ENCODE assay signal across 18 mouse cellular contexts in genomic region chr10:4375267-4375666, GRCm38 (mm10). TPM values are rescaled to one million over a fixed set of nuclear protein-coding genes. Genes with fewer than 3 reads are reported as not detected.
A peak's percentile ranks its signal among the peaks of the same experiment; 100 is the strongest.
DNase-seq lines count a peak whose midpoint lies in the region; ATAC-seq and TF ChIP-seq lines count a peak whose summit lies in the region.
"Had no signal": no experiment of that assay in that cellular context is flagged by ENCODE, and none has a peak within 500 bp of the region (broad histone marks: within the 10 kb centered on the region; RNA-seq: fewer than 3 reads in every experiment).

No protein-coding gene starts in this region.

- H3K4me1 ChIP-seq in forebrain, embryonic 11.5 days (replicated peaks; ENCODE audit: control insufficient read depth, insufficient read depth, low read length), result no peaks in the 10 kb centered on the region
- H3K4me1 ChIP-seq in forebrain, embryonic 15.5 days, result no peaks in the 10 kb centered on the region
- H3K4me1 ChIP-seq in kidney, embryonic 15.5 days, result peaks cover 23% of the 10 kb centered on the region
- H3K4me1 ChIP-seq in forebrain, embryonic 14.5 days (ENCODE audit: control insufficient read depth, insufficient read depth, low read length), result no peaks in the 10 kb centered on the region
- H3K4me1 ChIP-seq in lung, adult 2 months (ENCODE audit: control insufficient read depth, insufficient read depth, low read length), result no peaks in the 10 kb centered on the region; the same call in 1 of the 2 replicates

- no peak overlapping the region for H3K27ac ChIP-seq in forebrain, embryonic 11.5 days (ENCODE audit: low read depth, low read length)
- no peak overlapping the region for H3K27ac ChIP-seq in forebrain, embryonic 15.5 days (replicated peaks)
- peak overlapping the region; percentile 72; the same call in 1 of the 2 replicates for H3K27ac ChIP-seq in kidney, embryonic 15.5 days
- H3K27ac ChIP-seq in forebrain, embryonic 14.5 days (ENCODE audit: low read depth, low read length), result no peak overlapping the region
- H3K27ac ChIP-seq in layer of hippocampus, adult 2 months, result no peak overlapping the region
- H3K27ac ChIP-seq: hindbrain, embryonic 10.5 days; neural tube, embryonic 15.5 days had no signal

- TF ChIP-seq CTCF in layer of hippocampus, adult 2 months (conservative IDR thresholded peaks at IDR 0.05), result no peak
- TF ChIP-seq CTCF in lung, adult 2 months (IDR thresholded peaks at IDR 0.05; ENCODE audit: insufficient read depth, low read length), result no peak

- no peak for ATAC-seq in forebrain, embryonic 11.5 days (replicated peaks; ENCODE audit: low FRiP score)
- ATAC-seq in forebrain, embryonic 15.5 days (replicated peaks), result no peak
- no peak for ATAC-seq in kidney, embryonic 15.5 days (replicated peaks; ENCODE audit: low FRiP score)
- ATAC-seq in forebrain, embryonic 14.5 days, result 0 out of 2 replicates have a peak, but pooled peaks have one; percentile 24
- ATAC-seq: midbrain, embryonic 16.5 days had no signal

- H3K4me2 ChIP-seq in forebrain, embryonic 11.5 days (ENCODE audit: low read depth, low read length, severe bottlenecking), result no peak overlapping the region
- no peak overlapping the region for H3K4me2 ChIP-seq in forebrain, embryonic 15.5 days (replicated peaks)
- no peak overlapping the region for H3K4me2 ChIP-seq in kidney, embryonic 15.5 days
- no peak overlapping the region for H3K4me2 ChIP-seq in forebrain, embryonic 14.5 days (ENCODE audit: low read length)
- H3K4me2 ChIP-seq: liver, embryonic 11.5 days; neural tube, embryonic 15.5 days had no signal

- 43% methylated on average over 7 of the region's 7 CpGs for WGBS in forebrain, embryonic 11.5 days
- 29% methylated on average over 7 of the region's 7 CpGs for WGBS in forebrain, embryonic 15.5 days
- WGBS in kidney, embryonic 15.5 days, result 56% methylated on average over 7 of the region's 7 CpGs
- WGBS in forebrain, embryonic 14.5 days, result 25% methylated on average over 7 of the region's 7 CpGs
- 75% methylated on average over 7 of the region's 7 CpGs for WGBS in lung, adult 2 months

- no peaks in the 10 kb centered on the region for H3K27me3 ChIP-seq in forebrain, embryonic 11.5 days (ENCODE audit: control insufficient read depth, insufficient read depth, low read length)
- no peaks in the 10 kb centered on the region for H3K27me3 ChIP-seq in forebrain, embryonic 15.5 days
- no peaks in the 10 kb centered on the region for H3K27me3 ChIP-seq in kidney, embryonic 15.5 days
- no peaks in the 10 kb centered on the region for H3K27me3 ChIP-seq in forebrain, embryonic 14.5 days (replicated peaks; ENCODE audit: control insufficient read depth, insufficient read depth, low read length)
- H3K27me3 ChIP-seq: neural tube, embryonic 15.5 days had no signal

- H3K9ac ChIP-seq in forebrain, embryonic 11.5 days (ENCODE audit: low read length), result no peak overlapping the region
- no peak overlapping the region for H3K9ac ChIP-seq in forebrain, embryonic 15.5 days (replicated peaks)
- no peak overlapping the region for H3K9ac ChIP-seq in kidney, embryonic 15.5 days
- H3K9ac ChIP-seq in forebrain, embryonic 14.5 days (ENCODE audit: low read length), result no peak overlapping the region
- H3K9ac ChIP-seq: neural tube, embryonic 15.5 days had no signal

- DNase-seq in forebrain, embryonic 11.5 days (ENCODE audit: low spot score), result peak; percentile 50
- no peak for DNase-seq in kidney, adult 18-20 months
- peak; percentile 34 for DNase-seq in forebrain, embryonic 14.5 days (ENCODE audit: low spot score)
- no peak for DNase-seq in spleen, postnatal 14 days (ENCODE audit: low spot score in 2 of 2)
- DNase-seq in layer of hippocampus, adult 2 months (ENCODE audit: low spot score in 2 of 2), result no peak
- DNase-seq in lung, adult 2 months, result no peak
- DNase-seq: adrenal gland, adult 8-10 months; cerebellum, adult 9-11 months; gastrocnemius, postnatal 25 days; kidney, postnatal 25 days; lung, adult 18-20 months; thymus, adult 2 months had no signal

- H3K4me3 ChIP-seq in forebrain, embryonic 11.5 days (ENCODE audit: low read depth, low read length), result no peak overlapping the region
- no peak overlapping the region for H3K4me3 ChIP-seq in forebrain, embryonic 15.5 days
- no peak overlapping the region for H3K4me3 ChIP-seq in kidney, embryonic 15.5 days (replicated peaks)
- H3K4me3 ChIP-seq in forebrain, embryonic 14.5 days (ENCODE audit: low read depth, low read length), result no peak overlapping the region
- no peak overlapping the region for H3K4me3 ChIP-seq in layer of hippocampus, adult 2 months
- no peak overlapping the region for H3K4me3 ChIP-seq in lung, adult 2 months (replicated peaks; ENCODE audit: extremely low read depth, low read depth, low read length)
- H3K4me3 ChIP-seq: hindbrain, embryonic 10.5 days; neural tube, embryonic 15.5 days had no signal

- H3K9me3 ChIP-seq in forebrain, embryonic 11.5 days (ENCODE audit: control insufficient read depth, low read length), result no peaks in the 10 kb centered on the region
- H3K9me3 ChIP-seq in forebrain, embryonic 15.5 days, result no peaks in the 10 kb centered on the region
- no peaks in the 10 kb centered on the region for H3K9me3 ChIP-seq in kidney, embryonic 15.5 days (replicated peaks)
- H3K9me3 ChIP-seq in forebrain, embryonic 14.5 days (replicated peaks; ENCODE audit: control insufficient read depth, low read length), result no peaks in the 10 kb centered on the region
- H3K9me3 ChIP-seq: hindbrain, embryonic 10.5 days; neural tube, embryonic 15.5 days had no signal

- H3K36me3 ChIP-seq in forebrain, embryonic 11.5 days (ENCODE audit: control insufficient read depth, insufficient read depth, low read length), result no peaks in the 10 kb centered on the region; the same call in 1 of the 2 replicates
- no peaks in the 10 kb centered on the region for H3K36me3 ChIP-seq in forebrain, embryonic 15.5 days
- peaks cover 34% of the 10 kb centered on the region for H3K36me3 ChIP-seq in kidney, embryonic 15.5 days
- H3K36me3 ChIP-seq in forebrain, embryonic 14.5 days (ENCODE audit: control insufficient read depth, insufficient read depth, low read length), result peaks cover 9% of the 10 kb centered on the region; the same call in 1 of the 2 replicates
- H3K36me3 ChIP-seq: neural tube, embryonic 15.5 days had no signal

- no peak for TF ChIP-seq POLR2A in lung, adult 2 months (IDR thresholded peaks at IDR 0.05; ENCODE audit: borderline replicate concordance, extremely low read depth, low read depth, low read length)

RNA-seq across cellular contexts. Expression of gene Zbtb2, which starts 12.6 kb away (rescaled TPM):
- polyA plus RNA-seq in forebrain, embryonic 11.5 days (2014; fragmentation: Nextera tagmentation; extraction: Ambion mirVana), result 21.2 and 21.8 TPM in 2 replicates
- 17.8 and 18.4 TPM in 2 replicates for polyA plus RNA-seq in forebrain, embryonic 15.5 days (2015; fragmentation: Nextera tagmentation; extraction: Ambion mirVana)
- polyA plus RNA-seq in kidney, embryonic 15.5 days (2015; fragmentation: Nextera tagmentation; extraction: Ambion mirVana), result 17.8 and 17.9 TPM in 2 replicates
- polyA plus RNA-seq in forebrain, embryonic 14.5 days (2014; fragmentation: Nextera tagmentation; extraction: Ambion mirVana), result 16.5 and 20.3 TPM in 2 replicates
- total RNA-seq in layer of hippocampus, adult 2 months (2021), result 10 to 100 TPM; 11.8 to 13.2 TPM
- 8.8 and 9.9 TPM in 2 replicates for polyA plus RNA-seq in lung, adult 2 months (2012; rRNA removed)

RNA-seq across cellular contexts. Expression of gene Rmnd1, which starts 56.9 kb away (rescaled TPM):
- polyA plus RNA-seq in forebrain, embryonic 11.5 days (2014; fragmentation: Nextera tagmentation; extraction: Ambion mirVana), result 52.5 and 67.0 TPM in 2 replicates
- polyA plus RNA-seq in forebrain, embryonic 15.5 days (2015; fragmentation: Nextera tagmentation; extraction: Ambion mirVana), result 51.7 and 59.2 TPM in 2 replicates
- polyA plus RNA-seq in kidney, embryonic 15.5 days (2015; fragmentation: Nextera tagmentation; extraction: Ambion mirVana), result 56.9 and 59.8 TPM in 2 replicates
- polyA plus RNA-seq in forebrain, embryonic 14.5 days (2014; fragmentation: Nextera tagmentation; extraction: Ambion mirVana), result 47.0 and 55.8 TPM in 2 replicates
- total RNA-seq in layer of hippocampus, adult 2 months (2021), result 10 to 100 TPM; 33.1 to 44.9 TPM
- polyA plus RNA-seq in lung, adult 2 months (2012; rRNA removed), result 11.1 and 16.5 TPM in 2 replicates

RNA-seq across cellular contexts. Expression of gene Armt1, which starts 57.0 kb away (rescaled TPM):
- 27.6 and 32.6 TPM in 2 replicates for polyA plus RNA-seq in forebrain, embryonic 11.5 days (2014; fragmentation: Nextera tagmentation; extraction: Ambion mirVana)
- polyA plus RNA-seq in forebrain, embryonic 15.5 days (2015; fragmentation: Nextera tagmentation; extraction: Ambion mirVana), result 14.3 and 15.0 TPM in 2 replicates
- 23.3 and 26.1 TPM in 2 replicates for polyA plus RNA-seq in kidney, embryonic 15.5 days (2015; fragmentation: Nextera tagmentation; extraction: Ambion mirVana)
- 13.9 and 14.7 TPM in 2 replicates for polyA plus RNA-seq in forebrain, embryonic 14.5 days (2014; fragmentation: Nextera tagmentation; extraction: Ambion mirVana)
- total RNA-seq in layer of hippocampus, adult 2 months (2021), result 10 to 100 TPM; 24.0 to 24.9 TPM
- polyA plus RNA-seq in lung, adult 2 months (2012; rRNA removed), result 4.3 and 7.2 TPM in 2 replicates

Comparison
In these comparisons a context has a peak if more than half of its experiments do, and no peak if none do; other contexts are left out.
1. DNase-seq: peak in forebrain, embryonic 11.5 days (single experiment) and forebrain, embryonic 14.5 days (single experiment); none in kidney, adult 18-20 months (single experiment), spleen, postnatal 14 days (0 of 2), layer of hippocampus, adult 2 months (0 of 2) and lung, adult 2 months (single experiment).